Mouse (Mus musculus): ENCODE results near the gene Olfml2a.
"Not testable (repeated sequence)": the region's sequence is repeated elsewhere in the genome, so short reads cannot be mapped to it uniquely, and the experiment has no call there.

Olfml2a gene

GRCm38 (mm10) chr2:39005574-39006079 lies 73.8 kb downstream of the Olfml2a start, which contains the start of gene Rpl35:
TSS of gene Rpl35 (minus strand) at chr2:39005624.
- peak; percentile 31 for TF ChIP-seq CTCF (conservative IDR thresholded peaks at IDR 0.05; ENCODE audit: low read length)
- TF ChIP-seq NANOG (IDR thresholded peaks at IDR 0.05; ENCODE audit: borderline replicate concordance, low read length) = no peak
- peaks cover 49% of the 10 kb centered on the region for H3K36me3 ChIP-seq (ENCODE audit: insufficient read depth, low read length)
- H3K4me1 ChIP-seq (replicated peaks; ENCODE audit: low read depth, low read length) = peaks cover 61% of the 10 kb centered on the region
- no peaks in the 10 kb centered on the region for H3K27me3 ChIP-seq (ENCODE audit: insufficient read depth, low read length)
- H3K4me3 ChIP-seq (replicated peaks; ENCODE audit: low read length) = peak within 1 kb of the TSS; percentile 98
- H3K9me3 ChIP-seq (ENCODE audit: low read length) = no peaks in the 10 kb centered on the region

GRCm38 (mm10) chr2:39006149-39006730 lies 74.5 kb downstream of the Olfml2a start:
- Histone ChIP-seq H3K4me3 (replicated peaks; ENCODE audit: low read length) (peak overlapping the region; percentile 98), H3K4me1 (replicated peaks; ENCODE audit: low read depth, low read length) (peaks cover 60% of the 10 kb centered on the region), H3K9me3 (ENCODE audit: low read length) (no peaks in the 10 kb centered on the region), H3K36me3 (ENCODE audit: insufficient read depth, low read length) (peaks cover 49% of the 10 kb centered on the region), H3K27me3 (ENCODE audit: insufficient read depth, low read length) (no peaks in the 10 kb centered on the region)
- TF ChIP-seq POU5F1 (IDR thresholded peaks at IDR 0.05; ENCODE audit: borderline replicate concordance, low read length) (no peak), CTCF (conservative IDR thresholded peaks at IDR 0.05; ENCODE audit: low read length) (no peak), NANOG (IDR thresholded peaks at IDR 0.05; ENCODE audit: borderline replicate concordance, low read length) (no peak)

GRCm38 (mm10) chr2:39007865-39008264 lies 76.1 kb downstream of the Olfml2a start:
- no peak for TF ChIP-seq POU5F1 (IDR thresholded peaks at IDR 0.05; ENCODE audit: borderline replicate concordance, low read length)
- no peak for TF ChIP-seq NANOG (IDR thresholded peaks at IDR 0.05; ENCODE audit: borderline replicate concordance, low read length)
- no peak for TF ChIP-seq CTCF (conservative IDR thresholded peaks at IDR 0.05; ENCODE audit: low read length)
- Histone ChIP-seq H3K9me3 (ENCODE audit: low read length) (no peaks in the 10 kb centered on the region), H3K4me3 (replicated peaks; ENCODE audit: low read length) (peak overlapping the region; percentile 98), H3K4me1 (replicated peaks; ENCODE audit: low read depth, low read length) (peaks cover 60% of the 10 kb centered on the region), H3K27me3 (ENCODE audit: insufficient read depth, low read length) (no peaks in the 10 kb centered on the region), H3K36me3 (ENCODE audit: insufficient read depth, low read length) (peaks cover 49% of the 10 kb centered on the region)

GRCm38 (mm10) chr2:39008350-39008851 lies 76.6 kb downstream of the Olfml2a start:
- Histone ChIP-seq H3K4me3 (replicated peaks; ENCODE audit: low read length) (peak overlapping the region; percentile 98), H3K9me3 (ENCODE audit: low read length) (no peaks in the 10 kb centered on the region), H3K27me3 (ENCODE audit: insufficient read depth, low read length) (no peaks in the 10 kb centered on the region), H3K4me1 (replicated peaks; ENCODE audit: low read depth, low read length) (peaks cover 62% of the 10 kb centered on the region), H3K36me3 (ENCODE audit: insufficient read depth, low read length) (peaks cover 49% of the 10 kb centered on the region)
- TF ChIP-seq CTCF (conservative IDR thresholded peaks at IDR 0.05; ENCODE audit: low read length) = no peak
- no peak for TF ChIP-seq POU5F1 (IDR thresholded peaks at IDR 0.05; ENCODE audit: borderline replicate concordance, low read length)
- no peak for TF ChIP-seq NANOG (IDR thresholded peaks at IDR 0.05; ENCODE audit: borderline replicate concordance, low read length)

GRCm38 (mm10) chr2:39008954-39009365 lies 77.2 kb downstream of the Olfml2a start:
- peak overlapping the region; percentile 98 for H3K4me3 ChIP-seq (replicated peaks; ENCODE audit: low read length)
- peaks cover 67% of the 10 kb centered on the region for H3K4me1 ChIP-seq (replicated peaks; ENCODE audit: low read depth, low read length)
- no peaks in the 10 kb centered on the region for H3K27me3 ChIP-seq (ENCODE audit: insufficient read depth, low read length)
- peaks cover 49% of the 10 kb centered on the region for H3K36me3 ChIP-seq (ENCODE audit: insufficient read depth, low read length)
- no peaks in the 10 kb centered on the region for H3K9me3 ChIP-seq (ENCODE audit: low read length)
- TF ChIP-seq CTCF (conservative IDR thresholded peaks at IDR 0.05; ENCODE audit: low read length) (no peak), POU5F1 (IDR thresholded peaks at IDR 0.05; ENCODE audit: borderline replicate concordance, low read length) (no peak), NANOG (IDR thresholded peaks at IDR 0.05; ENCODE audit: borderline replicate concordance, low read length) (no peak)

GRCm38 (mm10) chr2:39010144-39010543 lies 78.4 kb downstream of the Olfml2a start:
- H3K4me1 ChIP-seq (replicated peaks; ENCODE audit: low read depth, low read length) = peaks cover 67% of the 10 kb centered on the region
- not testable (repeated sequence) for H3K9me3 ChIP-seq (ENCODE audit: low read length); H3K4me3 ChIP-seq (replicated peaks; ENCODE audit: low read length); H3K27me3 ChIP-seq (ENCODE audit: insufficient read depth, low read length)
- H3K36me3 ChIP-seq (ENCODE audit: insufficient read depth, low read length) = peaks cover 55% of the 10 kb centered on the region

- no peaks in the 10 kb centered on the region for H3K27me3 ChIP-seq (ENCODE audit: insufficient read depth, low read length)
Observed at GRCm38 (mm10) chr2:39011264-39011663, 79.5 kb downstream of the Olfml2a start.

GRCm38 (mm10) chr2:39011971-39012370 lies 80.2 kb downstream of the Olfml2a start:
- Histone ChIP-seq H3K9me3 (ENCODE audit: low read length) (no peaks in the 10 kb centered on the region), H3K4me1 (replicated peaks; ENCODE audit: low read depth, low read length) (peaks cover 55% of the 10 kb centered on the region), H3K36me3 (ENCODE audit: insufficient read depth, low read length) (peaks cover 73% of the 10 kb centered on the region), H3K4me3 (replicated peaks; ENCODE audit: low read length) (no peak overlapping the region), H3K27me3 (ENCODE audit: insufficient read depth, low read length) (no peaks in the 10 kb centered on the region)
- TF ChIP-seq NANOG (IDR thresholded peaks at IDR 0.05; ENCODE audit: borderline replicate concordance, low read length) (no peak), POU5F1 (IDR thresholded peaks at IDR 0.05; ENCODE audit: borderline replicate concordance, low read length) (no peak), CTCF (conservative IDR thresholded peaks at IDR 0.05; ENCODE audit: low read length) (no peak)

More at GRCm38 (mm10) chr2:39011264-39011663, 79.5 kb downstream of the Olfml2a start:
- no peak overlapping the region for H3K4me3 ChIP-seq (replicated peaks; ENCODE audit: low read length)
- peaks cover 66% of the 10 kb centered on the region for H3K36me3 ChIP-seq (ENCODE audit: insufficient read depth, low read length)
- H3K9me3 ChIP-seq (ENCODE audit: low read length) = no peaks in the 10 kb centered on the region
- TF ChIP-seq NANOG (IDR thresholded peaks at IDR 0.05; ENCODE audit: borderline replicate concordance, low read length) = no peak
- TF ChIP-seq POU5F1 (IDR thresholded peaks at IDR 0.05; ENCODE audit: borderline replicate concordance, low read length) = no peak
- no peak for TF ChIP-seq CTCF (conservative IDR thresholded peaks at IDR 0.05; ENCODE audit: low read length)
- peaks cover 62% of the 10 kb centered on the region for H3K4me1 ChIP-seq (replicated peaks; ENCODE audit: low read depth, low read length)
